Mouse (Mus musculus) midbrain, embryonic 14.5 days (tissue): ENCODE data around the gene Cyp2e1. TPM values are rescaled to one million over a fixed set of nuclear protein-coding genes. Genes with fewer than 3 reads are reported as not detected.

Experiments
- ATAC-seq: fragments of 200-750 bp; cut with Nextera tagmentation; 2 replicates; pipeline ENCODE4 v1.8.0; 2017; ENCODE audit warnings: moderate number of reproducible peaks, moderate library complexity; ENCODE audit not compliant: low FRiP score, low TSS enrichment
- DNase-seq: peaks from one replicate; pipeline ENCODE4 v3.0.0-alpha.2; 2015
- H3K27ac ChIP-seq: fragments of 300-500 bp; sonication (generic); replicated peaks from 2 replicates; pipeline ENCODE4 v1.5.1; 2014; ENCODE audit warnings: mild to moderate bottlenecking, low read depth, low read length, moderate library complexity
- H3K27me3 ChIP-seq: fragments of 300-500 bp; sonication (generic); 2 replicates; pipeline ENCODE4 v1.6.1; 2014; ENCODE audit warnings: low read length, control low read depth, mixed read lengths; ENCODE audit not compliant: control insufficient read depth, insufficient read depth
- H3K36me3 ChIP-seq: fragments of 300-500 bp; sonication (generic); 2 replicates; pipeline ENCODE4 v1.6.1; 2014; ENCODE audit warnings: low read length, control low read depth; ENCODE audit not compliant: control insufficient read depth, insufficient read depth
- H3K4me1 ChIP-seq: fragments of 300-500 bp; sonication (generic); 2 replicates; pipeline ENCODE4 v1.6.1; 2014; ENCODE audit warnings: mild to moderate bottlenecking, antibody characterized with exemption, low read length, control low read depth; ENCODE audit not compliant: control insufficient read depth, insufficient read depth
- H3K4me2 ChIP-seq: fragments of 300-500 bp; sonication (generic); 2 replicates; pipeline ENCODE4 v1.6.1; 2014; ENCODE audit warnings: mild to moderate bottlenecking, low read length, moderate library complexity
- H3K4me3 ChIP-seq: fragments of 300-500 bp; sonication (generic); replicated peaks from 2 replicates; pipeline ENCODE4 v1.5.1; 2014; ENCODE audit warnings: low read depth, low read length
- H3K9ac ChIP-seq: fragments of 300-500 bp; sonication (generic); replicated peaks from 2 replicates; pipeline ENCODE4 v1.6.1; 2014; ENCODE audit warnings: mild to moderate bottlenecking, low read length, moderate library complexity
- H3K9me3 ChIP-seq: fragments of 300-500 bp; sonication (generic); 2 replicates; pipeline ENCODE4 v1.6.1; 2016; ENCODE audit warnings: low read length, control low read depth, mixed read lengths; ENCODE audit not compliant: control insufficient read depth
- WGBS: fragments of 180-500 bp; shearing (Covaris S2); extraction: QIAGEN DNeasy Blood & Tissue Kit; methylation state at CpG from one replicate; pipeline ENCODE4 v1.1.7; 2014; 5-methylcytosine and 5-hydroxymethylcytosine counted together
- polyA plus RNA-seq: library from polyadenylated mRNA; unstranded; fragments of >200 nt; fragmentation: Nextera tagmentation; extraction: Ambion mirVana; gene quantifications from 2 replicates; pipeline ENCODE4 v1.2.1, GENCODE M21; 2014

Gene Cyp2e1
- polyA plus RNA-seq, 1 experiment from 2014 or later = not detected

- Histone ChIP-seq H3K4me3 (no peak overlapping the region), H3K4me2 (no peak overlapping the region), H3K36me3 (no peaks in the 10 kb centered on the region), H3K9me3 (no peaks in the 10 kb centered on the region), H3K4me1 (no peaks in the 10 kb centered on the region), H3K9ac (no peak overlapping the region), H3K27me3 (no peaks in the 10 kb centered on the region), H3K27ac (no peak overlapping the region)
- WGBS = 81% methylated on average over 4 of the region's 4 CpGs
- DNase-seq (no peak), ATAC-seq (no peak)
Measured at GRCm38 (mm10) chr7:140793541-140793940, 30.0 kb downstream of the Cyp2e1 start.

DNA sequence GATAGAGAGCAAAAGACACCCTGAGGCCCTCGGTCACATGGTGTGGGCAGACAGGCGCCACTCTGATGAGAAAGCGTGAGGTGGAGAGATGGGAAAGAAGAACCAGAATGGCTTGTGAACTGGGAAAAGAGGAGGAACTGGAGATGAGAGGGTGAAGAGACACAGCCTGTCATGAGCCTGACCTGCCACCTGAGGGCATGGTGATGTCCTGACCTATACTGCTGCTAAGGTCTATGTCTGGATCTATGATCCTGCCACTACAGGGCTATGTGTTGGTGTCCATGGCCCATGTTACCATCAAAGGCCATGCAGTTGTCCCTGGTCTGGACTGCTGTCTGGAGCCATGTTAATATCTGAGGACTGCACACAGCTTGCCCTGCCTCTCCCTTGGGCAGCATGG lies 34.1 kb downstream of the Cyp2e1 start:
- Histone ChIP-seq H3K4me3 (no peak overlapping the region), H3K27me3 (no peaks in the 10 kb centered on the region), H3K4me2 (no peak overlapping the region), H3K27ac (no peak overlapping the region), H3K4me1 (no peaks in the 10 kb centered on the region), H3K36me3 (no peaks in the 10 kb centered on the region), H3K9ac (no peak overlapping the region), H3K9me3 (no peaks in the 10 kb centered on the region)
- ATAC-seq (no peak), DNase-seq (no peak)
- WGBS = 86% methylated on average over 3 of the region's 3 CpGs

DNA sequence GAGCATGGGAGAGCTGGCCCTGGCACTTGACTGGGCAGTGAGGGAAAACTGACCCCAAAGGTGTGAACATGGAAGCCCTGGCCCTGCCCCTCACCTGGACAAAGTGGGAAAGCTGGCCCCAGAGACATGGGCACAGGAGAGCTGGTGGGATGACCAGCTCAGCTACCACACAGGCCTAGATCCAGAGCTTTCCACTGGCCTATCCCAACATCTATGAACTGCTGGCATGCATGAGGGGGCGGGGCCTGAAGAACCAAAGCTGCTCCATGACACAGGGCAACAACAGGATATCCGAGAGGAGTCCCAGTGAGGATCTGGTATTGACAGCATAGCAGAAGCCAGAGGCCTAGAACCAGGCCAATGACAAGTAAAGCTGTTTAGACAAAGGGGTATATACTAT lies 34.7 kb downstream of the Cyp2e1 start:
- DNase-seq = no peak

DNA sequence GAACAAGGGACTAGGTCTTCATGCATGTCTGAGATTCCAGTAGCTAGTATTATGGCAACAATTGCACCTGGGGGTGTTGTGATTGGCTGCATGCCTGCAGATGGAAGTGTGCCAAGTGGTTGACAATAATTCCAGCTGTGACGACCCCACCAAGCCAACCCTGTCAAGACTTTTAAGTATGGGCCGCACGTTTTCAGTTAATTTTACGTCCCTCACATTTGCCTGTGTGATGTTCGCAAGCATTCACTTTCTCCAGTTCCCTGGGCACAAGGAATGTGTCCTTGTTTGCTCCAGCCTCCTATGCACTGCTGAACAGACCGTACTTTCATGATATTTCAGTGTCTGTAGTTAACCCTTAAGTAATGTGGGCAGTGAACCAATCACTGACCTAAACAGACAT lies 39.1 kb downstream of the Cyp2e1 start:
- Histone ChIP-seq H3K4me2 (no peak overlapping the region), H3K4me1 (no peaks in the 10 kb centered on the region), H3K9me3 (no peaks in the 10 kb centered on the region), H3K27ac (no peak overlapping the region), H3K36me3 (0 out of 2 replicates have a peak, but pooled peaks cover 5% of the 10 kb centered on the region), H3K4me3 (no peak overlapping the region), H3K9ac (no peak overlapping the region), H3K27me3 (no peaks in the 10 kb centered on the region)
- DNase-seq (no peak), ATAC-seq (no peak)
- WGBS = 80% methylated on average over 6 of the region's 6 CpGs

More for the DNA sequence above, 34.7 kb downstream of the Cyp2e1 start:
- Histone ChIP-seq H3K4me1 (no peaks in the 10 kb centered on the region), H3K27me3 (no peaks in the 10 kb centered on the region), H3K4me2 (no peak overlapping the region), H3K9ac (no peak overlapping the region), H3K36me3 (no peaks in the 10 kb centered on the region), H3K27ac (no peak overlapping the region), H3K4me3 (no peak overlapping the region), H3K9me3 (no peaks in the 10 kb centered on the region)
- WGBS = 63% methylated on average over 2 of the region's 2 CpGs
- ATAC-seq = no peak

GRCm38 (mm10) chr7:140805704-140806103 lies 42.2 kb downstream of the Cyp2e1 start:
- no peak overlapping the region for H3K9ac ChIP-seq
- 21% methylated on average over 1 of the region's 1 CpGs for whole genome bisulfite sequencing

DNA sequence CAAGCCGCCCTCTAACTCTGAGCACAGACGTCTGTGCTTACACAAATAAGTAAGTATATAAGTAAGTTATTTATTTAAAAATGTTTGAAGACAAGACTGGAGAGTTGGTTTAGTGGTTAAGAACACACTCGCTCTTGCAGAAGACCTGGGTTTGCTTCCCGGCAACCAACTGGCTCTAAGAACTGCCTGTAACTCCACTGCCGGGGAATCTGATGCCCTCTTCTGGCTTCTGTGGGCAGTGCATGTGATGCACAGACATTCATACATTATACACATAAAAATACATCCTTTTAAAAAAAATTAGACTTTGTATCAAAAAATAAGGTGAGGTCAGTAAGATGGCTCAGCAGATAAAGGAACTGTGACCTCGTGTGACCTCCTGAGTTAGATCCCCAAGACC lies 47.0 kb downstream of the Cyp2e1 start:
- Histone ChIP-seq H3K27me3 (no peaks in the 10 kb centered on the region), H3K9ac (no peak overlapping the region), H3K4me2 (no peak overlapping the region), H3K4me3 (no peak overlapping the region), H3K4me1 (no peaks in the 10 kb centered on the region), H3K27ac (no peak overlapping the region), H3K36me3 (peaks cover 39% of the 10 kb centered on the region), H3K9me3 (no peaks in the 10 kb centered on the region)
- DNase-seq = no peak
- ATAC-seq = no peak
- WGBS = 95% methylated on average over 6 of the region's 6 CpGs

More at GRCm38 (mm10) chr7:140805704-140806103, 42.2 kb downstream of the Cyp2e1 start:
- no peaks in the 10 kb centered on the region for H3K27me3 ChIP-seq
- DNase-seq (peak; percentile 36), ATAC-seq (no peak)
- H3K9me3 ChIP-seq = no peaks in the 10 kb centered on the region
- no peak overlapping the region for H3K4me2 ChIP-seq
- H3K36me3 ChIP-seq = peaks cover 17% of the 10 kb centered on the region
- no peaks in the 10 kb centered on the region for H3K4me1 ChIP-seq
- H3K4me3 ChIP-seq = no peak overlapping the region
- H3K27ac ChIP-seq = no peak overlapping the region

DNA sequence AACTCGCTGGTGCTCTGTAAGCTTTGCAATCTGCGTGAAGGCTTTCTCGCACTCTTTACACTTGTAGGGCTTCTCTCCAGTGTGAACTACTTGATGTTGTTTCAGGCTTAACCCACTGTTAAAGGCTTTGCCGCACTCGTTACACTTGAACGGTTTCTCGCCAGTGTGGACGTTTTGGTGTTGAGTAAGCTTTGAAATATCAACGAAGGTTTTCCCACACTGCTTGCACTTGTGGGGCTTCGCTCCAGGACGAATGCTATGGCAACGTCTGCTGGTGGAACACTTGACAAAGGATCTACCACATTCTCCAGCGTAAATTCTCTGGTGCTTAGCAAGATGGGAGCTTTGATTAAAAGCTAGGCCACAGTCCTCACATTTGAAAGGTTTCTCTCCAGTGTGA lies 48.2 kb downstream of the Cyp2e1 start:
- Histone ChIP-seq H3K9me3 (no peaks in the 10 kb centered on the region), H3K27me3 (no peaks in the 10 kb centered on the region), H3K4me1 (no peaks in the 10 kb centered on the region), H3K36me3 (peaks cover 41% of the 10 kb centered on the region), H3K4me3 (no peak overlapping the region), H3K27ac (no peak overlapping the region), H3K4me2 (no peak overlapping the region), H3K9ac (no peak overlapping the region)
- ATAC-seq (no peak), DNase-seq (peak; percentile 13)
- 71% methylated on average over 13 of the region's 13 CpGs for WGBS

- 91% methylated on average over 12 of the region's 12 CpGs for WGBS
Measured at GRCm38 (mm10) chr7:140812850-140813249, 49.3 kb downstream of the Cyp2e1 start.

DNA sequence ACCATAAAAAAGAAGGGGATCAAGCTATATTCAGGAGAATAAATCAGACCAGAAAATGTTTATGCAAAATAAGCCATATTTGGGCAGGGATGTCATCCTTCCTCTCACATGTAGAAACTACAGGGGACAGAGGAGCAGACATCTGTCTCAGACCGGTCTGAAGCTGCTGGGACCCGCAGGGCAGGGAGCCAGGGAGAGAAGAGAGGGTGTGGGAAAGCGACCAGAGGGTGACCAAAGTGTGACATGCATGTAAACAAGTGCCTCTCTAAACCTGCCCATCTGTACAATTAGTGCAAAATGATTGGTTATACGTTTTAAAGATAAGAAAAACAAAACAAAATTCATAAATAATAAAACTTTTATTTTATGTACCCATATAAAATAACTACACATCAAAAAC lies 56.6 kb downstream of the Cyp2e1 start:
- ATAC-seq (no peak), DNase-seq (peak; percentile 26)
- Histone ChIP-seq H3K27me3 (no peaks in the 10 kb centered on the region), H3K9me3 (no peaks in the 10 kb centered on the region), H3K4me3 (no peak overlapping the region), H3K9ac (no peak overlapping the region), H3K36me3 (peaks cover 18% of the 10 kb centered on the region; the same call in 1 of the 2 replicates), H3K4me2 (peak overlapping the region; percentile 39), H3K4me1 (peaks cover 9% of the 10 kb centered on the region; the same call in 1 of the 2 replicates), H3K27ac (no peak overlapping the region)
- WGBS = 69% methylated on average over 4 of the region's 4 CpGs

More at GRCm38 (mm10) chr7:140812850-140813249, 49.3 kb downstream of the Cyp2e1 start:
- DNase-seq (no peak), ATAC-seq (no peak)
- Histone ChIP-seq H3K4me1 (no peaks in the 10 kb centered on the region), H3K4me2 (no peak overlapping the region), H3K36me3 (peaks cover 44% of the 10 kb centered on the region), H3K27me3 (no peaks in the 10 kb centered on the region), H3K4me3 (no peak overlapping the region), H3K9ac (no peak overlapping the region), H3K27ac (no peak overlapping the region), H3K9me3 (no peaks in the 10 kb centered on the region)
